Mouse (Mus musculus) layer of hippocampus, adult 6 months (tissue): ENCODE data around the gene Fgd4. TPM values are rescaled to one million over a fixed set of nuclear protein-coding genes. Genes with fewer than 3 reads are reported as not detected.

Experiments used
- long read RNA-seq, 2 experiments: library from polyadenylated mRNA; unstranded; transcript quantifications; one replicate each; pipeline ENCODE4 v2.0.0; 2019 to 2020
- polyA plus RNA-seq: library from polyadenylated mRNA; unstranded; fragments of <200 nt; fragmentation: Nextera tagmentation; gene quantifications from 2 replicates; pipeline ENCODE4 v1.2.3, GENCODE M21; 2021

Fgd4 gene
- polyA plus RNA-seq: 4.1 and 5.5 TPM in 2 replicates
- long read RNA-seq, experiment 1, full-length matches to known transcripts: 1 of 16 reads
- long read RNA-seq, experiment 1, partial matches to known transcripts: 3 of 16 reads
- long read RNA-seq, experiment 1, other reads (novel, unspliced or antisense): 12 of 16 reads
- long read RNA-seq, experiment 2, full-length matches to known transcripts: 11 of 26 reads
- long read RNA-seq, experiment 2, partial matches to known transcripts: 6 of 26 reads
- long read RNA-seq, experiment 2, other reads (novel, unspliced or antisense): 9 of 26 reads

GRCm38 (mm10) chr16:16600461-16600860 is at the start of gene Fgd4:
Gene Fgd4 (minus strand): TSS chr16:16600549.

Other genes starting within 250 kb of the Fgd4 start
- 118 and 126 TPM in 2 replicates for gene Dnm1l, start 241.6 kb downstream of the Fgd4 start, polyA plus RNA-seq
- gene Olfr19, start 75.9 kb upstream of the Fgd4 start, polyA plus RNA-seq: not detected in 2 replicates
- gene Spag6l, start 228.9 kb upstream of the Fgd4 start, polyA plus RNA-seq: 9.5 and 12.1 TPM in 2 replicates